Mouse (Mus musculus): ENCODE measurements around the gene Fgd6.

Gene Fgd6

GRCm38 (mm10) chr10:94097081-94097845, 61.5 kb downstream of the Fgd6 start:
- no peak for DNase-seq

GRCm38 (mm10) chr10:94098100-94098499, 62.3 kb downstream of the Fgd6 start:
- DNase-seq = no peak

GRCm38 (mm10) chr10:94105498-94105897, 69.7 kb downstream of the Fgd6 start:
- no peak for DNase-seq

GRCm38 (mm10) chr10:94107168-94107567, 71.4 kb downstream of the Fgd6 start:
- DNase-seq = peak; percentile 55 to 65

- DNase-seq = no peak
Observed at GRCm38 (mm10) chr10:94107607-94108006, 71.8 kb downstream of the Fgd6 start.

- DNase-seq = no peak
Observed at GRCm38 (mm10) chr10:94108791-94109190, 73.0 kb downstream of the Fgd6 start.

GRCm38 (mm10) chr10:94110834-94111754, 75.3 kb downstream of the Fgd6 start:
- DNase-seq = no peak

GRCm38 (mm10) chr10:94112207-94112606, 76.4 kb downstream of the Fgd6 start:
- no peak for DNase-seq

- DNase-seq = peak; percentile 70 to 88
Observed at GRCm38 (mm10) chr10:94115893-94116599, 80.2 kb downstream of the Fgd6 start.

GRCm38 (mm10) chr10:94116781-94117340, 81.1 kb downstream of the Fgd6 start:
- peak in 1 of 2 experiments; percentile 11 for DNase-seq

GRCm38 (mm10) chr10:94117916-94118315, 82.1 kb downstream of the Fgd6 start:
- no peak for DNase-seq

- no peak for DNase-seq
Observed at GRCm38 (mm10) chr10:94118993-94119392, 83.2 kb downstream of the Fgd6 start.

- no peak for DNase-seq
Observed at GRCm38 (mm10) chr10:94120676-94121075, 84.9 kb downstream of the Fgd6 start.

GRCm38 (mm10) chr10:94122595-94122994, 86.8 kb downstream of the Fgd6 start:
- no peak for DNase-seq

GRCm38 (mm10) chr10:94123581-94123980, 87.8 kb downstream of the Fgd6 start:
- no peak for DNase-seq

GRCm38 (mm10) chr10:94124376-94124775, 88.6 kb downstream of the Fgd6 start:
- no peak for DNase-seq

GRCm38 (mm10) chr10:94129680-94130119, 93.9 kb downstream of the Fgd6 start:
- DNase-seq = peak in 1 of 2 experiments; percentile 19

- DNase-seq = no peak
Observed at GRCm38 (mm10) chr10:94133081-94133480, 97.3 kb downstream of the Fgd6 start.

GRCm38 (mm10) chr10:94133674-94134073, 97.9 kb downstream of the Fgd6 start:
- no peak for DNase-seq

- DNase-seq = no peak
Observed at GRCm38 (mm10) chr10:94134535-94135390, 99.0 kb downstream of the Fgd6 start.

GRCm38 (mm10) chr10:94138890-94139482, 103.2 kb downstream of the Fgd6 start:
- no peak for DNase-seq
